Mouse (Mus musculus): ENCODE results near the gene Ncoa3.

Ncoa3 gene

DNA sequence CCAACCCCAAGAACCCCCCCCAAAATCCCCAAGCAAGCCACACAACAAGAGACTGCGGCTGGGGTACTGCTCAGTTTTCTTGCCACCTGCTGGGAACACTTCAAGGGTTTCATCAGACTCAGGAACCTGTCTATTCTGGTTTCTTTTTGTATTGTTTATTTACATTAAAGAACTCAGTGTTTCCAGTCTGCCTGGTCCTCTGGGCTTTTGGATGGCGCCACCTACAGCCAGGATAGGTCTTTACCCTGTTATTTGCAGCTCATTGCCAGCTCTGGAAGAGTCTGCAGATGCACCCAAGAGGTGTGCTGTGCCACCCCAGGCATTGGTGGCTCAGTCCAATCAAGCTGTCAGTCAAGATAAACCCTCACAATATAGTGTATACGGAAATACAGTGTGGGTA lies 43.3 kb downstream of the Ncoa3 start:
- DNase-seq (ENCODE audit: low spot score) = peak; percentile 77

DNA sequence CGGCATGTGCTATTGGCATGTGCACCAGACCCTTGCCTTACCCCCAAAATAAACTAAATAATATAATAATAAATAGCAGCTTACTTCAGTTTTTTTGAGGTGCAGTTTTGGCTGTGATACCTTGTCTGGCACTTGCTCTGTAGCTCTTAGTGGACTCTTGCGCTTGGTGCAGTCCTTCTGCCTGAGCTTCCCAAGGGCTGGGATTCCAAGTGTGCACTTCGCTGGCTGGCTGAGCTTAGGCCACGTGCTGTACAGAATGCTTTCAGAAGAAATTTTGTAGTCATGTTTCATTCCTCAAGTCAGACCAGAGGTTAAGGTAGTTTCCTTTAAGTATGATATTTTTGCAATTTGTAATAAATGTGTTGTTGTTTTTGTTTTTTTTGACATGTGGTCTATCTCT lies 47.2 kb downstream of the Ncoa3 start:
- no peak for DNase-seq (ENCODE audit: low spot score)

DNA sequence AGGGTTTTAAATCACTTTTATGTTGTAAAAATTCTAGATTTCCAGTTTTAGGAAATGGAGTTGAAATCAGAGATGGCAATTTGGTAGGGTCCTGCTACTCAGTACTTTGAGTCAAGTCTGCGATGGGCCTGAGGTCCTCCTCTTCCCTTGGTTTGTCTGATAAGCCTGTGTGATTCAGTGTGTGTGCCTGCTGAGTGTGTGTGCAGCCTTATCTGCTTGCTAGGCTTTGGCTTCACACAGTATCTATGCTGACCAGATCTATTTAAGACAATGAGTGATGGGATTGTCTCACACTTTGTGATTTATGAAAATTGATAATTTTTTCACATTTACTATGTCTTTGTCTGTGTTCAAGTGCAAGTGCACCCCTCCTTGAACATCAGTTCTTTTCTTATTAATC lies 50.1 kb downstream of the Ncoa3 start:
- DNase-seq (ENCODE audit: low spot score) = no peak

DNA sequence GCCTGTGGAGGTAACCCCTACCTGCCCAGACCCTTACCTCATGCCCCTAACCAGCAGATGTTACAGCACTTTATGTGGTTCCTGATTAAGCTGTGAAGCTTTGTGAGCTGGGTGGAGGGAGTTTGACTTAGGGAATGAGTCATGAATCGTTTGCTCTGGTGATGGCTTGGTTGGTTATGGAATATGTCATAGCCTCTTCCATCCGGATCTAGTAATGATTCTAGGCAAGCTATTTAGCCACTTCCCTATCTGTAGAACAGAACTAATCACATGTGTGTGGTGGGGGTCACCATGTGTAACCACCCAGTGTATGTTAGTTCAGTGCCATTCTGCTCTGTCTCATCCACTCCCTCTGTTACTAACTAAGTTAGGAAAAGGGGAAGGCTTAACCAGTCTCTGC lies 52.6 kb downstream of the Ncoa3 start:
- DNase-seq (ENCODE audit: low spot score) = no peak

DNA sequence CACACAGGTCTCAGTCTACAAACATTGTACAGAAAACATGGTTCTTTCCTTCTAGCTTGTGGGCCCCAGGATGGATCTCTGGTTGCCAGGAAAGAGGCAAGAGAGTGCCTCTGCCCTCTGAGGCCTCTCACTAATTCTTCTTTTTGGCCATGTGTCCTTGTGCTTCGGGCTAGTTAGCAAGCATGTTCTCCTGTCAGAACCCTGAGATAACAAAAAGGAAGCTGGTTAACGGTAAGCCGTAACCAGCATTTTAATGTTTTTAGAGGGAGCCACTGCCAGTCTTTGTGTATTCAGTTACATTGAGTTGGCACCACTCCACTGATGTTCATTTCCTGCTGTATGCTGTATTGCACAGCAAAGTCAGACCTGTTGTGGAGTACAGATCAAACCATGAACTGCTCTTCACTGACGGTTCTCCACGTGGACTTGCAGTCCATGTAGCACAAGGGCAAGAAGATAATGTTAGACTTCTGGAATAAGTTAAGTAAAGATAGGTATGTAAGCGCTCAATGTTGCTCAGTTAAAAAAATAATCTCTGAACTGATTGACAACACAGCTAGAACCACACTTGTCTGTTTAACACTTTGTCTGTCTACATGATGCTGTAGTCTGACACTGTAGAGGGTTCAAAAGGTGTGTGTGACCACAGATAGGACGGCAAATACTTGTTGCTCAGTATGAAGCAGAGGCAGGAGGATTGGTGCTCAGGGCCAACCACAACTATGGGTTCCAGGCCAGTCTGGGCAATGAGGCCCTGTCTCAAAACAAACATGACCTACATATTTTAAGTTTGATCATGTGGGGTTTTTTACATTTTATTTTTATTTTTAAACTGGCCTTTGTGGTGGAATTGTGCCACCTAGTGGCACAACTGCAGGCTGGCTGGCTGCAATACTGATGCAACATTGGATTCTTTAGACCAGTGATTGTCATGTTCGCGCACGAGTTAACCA lies 53.4 kb downstream of the Ncoa3 start:
- DNase-seq (ENCODE audit: low spot score) = peak; percentile 32

DNA sequence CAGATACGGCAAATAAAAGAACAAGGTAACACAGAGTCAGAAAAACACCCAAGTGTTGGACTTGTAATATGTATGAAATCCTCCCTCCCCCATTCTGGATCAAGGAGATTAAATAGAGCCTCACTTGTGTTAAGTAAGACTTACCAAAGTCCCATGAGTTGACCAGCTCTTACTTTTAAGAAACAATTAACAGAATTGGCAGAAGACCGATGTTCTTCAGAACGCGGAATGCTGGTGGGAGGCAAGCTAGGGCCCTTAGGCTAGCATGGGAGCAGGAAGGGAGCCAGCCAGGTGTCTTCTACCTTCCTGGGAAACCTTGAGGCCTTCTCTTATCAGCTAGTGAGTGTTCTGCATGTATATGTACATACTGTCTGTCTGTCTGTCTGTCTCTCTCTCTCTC lies 55.5 kb downstream of the Ncoa3 start:
- no peak for DNase-seq (ENCODE audit: low spot score)

DNA sequence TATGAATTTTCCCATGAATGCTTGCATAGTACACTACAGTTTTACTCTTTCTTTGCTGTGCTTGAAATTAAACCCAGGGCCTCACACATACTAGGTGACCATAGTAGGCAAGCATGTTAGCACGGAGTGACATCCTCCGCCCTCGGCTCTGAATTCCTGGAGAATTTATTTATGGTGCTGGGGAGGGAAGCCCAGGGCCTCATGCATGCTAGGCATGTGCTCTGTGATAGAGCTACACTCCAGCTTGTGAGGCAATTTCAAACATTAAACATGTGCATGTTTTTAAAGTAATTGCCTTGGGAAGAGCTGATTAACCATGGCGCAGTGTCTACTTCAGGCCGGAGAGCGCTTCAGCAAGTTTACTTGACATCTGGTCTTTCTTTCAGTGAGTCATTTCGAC lies 56.4 kb downstream of the Ncoa3 start:
- DNase-seq (ENCODE audit: low spot score) = no peak

DNA sequence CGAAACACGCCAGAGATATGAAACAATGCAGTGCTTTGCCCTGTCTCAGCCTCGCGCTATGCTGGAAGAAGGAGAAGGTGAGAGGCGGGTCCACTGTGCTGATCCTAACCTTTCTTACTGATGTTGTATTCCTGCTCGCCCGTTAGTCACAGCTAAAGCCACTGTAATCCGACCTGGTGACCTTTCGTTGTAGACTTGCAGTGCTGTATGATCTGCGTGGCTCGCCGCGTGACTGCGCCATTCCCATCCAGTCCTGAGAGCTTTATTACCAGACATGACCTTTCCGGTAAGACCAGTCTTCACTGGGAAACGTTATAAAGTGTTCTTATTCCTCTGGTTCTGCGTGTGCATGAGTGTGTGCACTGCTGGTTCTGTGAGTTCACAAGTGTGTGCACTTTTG lies 59.0 kb downstream of the Ncoa3 start:
- no peak for DNase-seq (ENCODE audit: low spot score)

DNA sequence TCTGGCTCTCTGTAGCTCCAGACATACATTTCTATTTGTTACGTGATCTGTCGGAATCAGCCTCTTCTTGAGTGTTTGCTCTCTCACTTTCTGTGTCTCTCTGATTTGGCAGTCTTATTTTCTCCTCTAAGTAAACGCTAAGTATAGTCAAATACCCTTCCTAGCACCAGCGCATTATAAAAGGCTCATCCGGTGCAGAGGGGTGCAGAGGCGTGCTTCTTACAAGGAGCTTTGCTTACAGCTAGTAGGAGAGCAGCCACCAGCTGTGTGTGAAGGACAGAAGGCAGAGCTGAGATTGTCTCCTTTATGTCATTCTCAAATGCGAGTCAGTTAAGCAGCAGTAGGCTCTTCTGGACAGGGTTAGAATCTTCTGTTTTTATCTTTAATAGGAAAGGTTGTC lies 59.5 kb downstream of the Ncoa3 start:
- no peak for DNase-seq (ENCODE audit: low spot score)

DNA sequence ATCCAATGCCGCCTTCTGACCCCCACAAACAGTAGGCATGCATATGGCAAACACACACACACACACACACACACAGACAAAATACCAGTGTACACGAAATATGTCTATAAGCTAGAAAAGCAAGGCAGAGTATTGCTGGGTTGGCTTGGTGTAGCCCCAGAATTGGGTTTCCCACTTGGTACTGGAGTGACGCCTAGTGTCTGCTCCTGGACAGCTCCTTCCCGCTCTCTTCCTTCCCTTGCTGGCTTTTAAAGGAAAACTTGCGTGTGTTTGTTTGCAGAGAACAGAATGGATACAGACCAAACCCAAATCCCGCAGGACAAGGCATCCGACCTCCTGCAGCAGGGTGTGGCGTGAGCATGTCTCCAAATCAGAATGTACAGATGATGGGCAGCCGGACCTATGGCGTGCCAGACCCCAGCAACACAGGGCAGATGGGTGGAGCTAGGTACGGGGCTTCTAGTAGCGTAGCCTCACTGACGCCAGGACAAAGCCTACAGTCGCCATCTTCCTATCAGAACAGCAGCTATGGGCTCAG lies 61.6 kb downstream of the Ncoa3 start:
- no peak for DNase-seq (ENCODE audit: low spot score)

DNA sequence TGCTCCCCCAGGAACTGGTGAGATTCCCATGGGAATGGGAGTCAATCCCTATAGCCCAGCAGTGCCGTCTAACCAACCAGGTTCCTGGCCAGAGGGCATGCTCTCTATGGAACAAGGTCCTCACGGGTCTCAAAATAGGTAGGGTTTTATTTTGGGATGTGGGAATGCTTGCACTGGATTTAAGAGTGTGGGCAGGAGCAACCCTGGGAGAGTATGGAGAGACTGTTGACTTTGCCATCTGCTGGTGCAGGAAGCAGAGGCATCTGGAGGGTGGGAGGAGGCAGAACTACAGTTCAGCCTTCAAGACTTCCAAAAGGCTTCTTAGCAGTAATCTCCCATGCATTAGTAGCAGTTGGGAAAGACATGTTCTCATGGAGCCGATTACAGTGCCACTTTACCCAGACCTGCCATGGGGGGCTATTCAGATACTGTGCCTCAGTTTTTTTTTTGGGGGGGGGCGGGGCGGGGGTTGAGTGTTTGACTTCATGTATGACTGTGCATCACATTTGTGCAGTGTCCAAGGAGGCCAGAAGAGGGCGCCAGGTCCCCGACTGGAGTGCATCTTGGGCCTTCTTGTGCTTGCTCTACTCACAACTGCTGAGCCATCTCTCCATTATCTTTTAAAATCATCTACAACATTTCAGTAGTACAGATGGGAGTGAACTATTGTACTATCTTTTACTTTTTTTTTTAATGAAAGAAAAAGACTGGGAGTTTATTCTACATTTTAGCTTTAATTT lies 67.4 kb downstream of the Ncoa3 start:
- DNase-seq (ENCODE audit: low spot score) = peak; percentile 63

DNA sequence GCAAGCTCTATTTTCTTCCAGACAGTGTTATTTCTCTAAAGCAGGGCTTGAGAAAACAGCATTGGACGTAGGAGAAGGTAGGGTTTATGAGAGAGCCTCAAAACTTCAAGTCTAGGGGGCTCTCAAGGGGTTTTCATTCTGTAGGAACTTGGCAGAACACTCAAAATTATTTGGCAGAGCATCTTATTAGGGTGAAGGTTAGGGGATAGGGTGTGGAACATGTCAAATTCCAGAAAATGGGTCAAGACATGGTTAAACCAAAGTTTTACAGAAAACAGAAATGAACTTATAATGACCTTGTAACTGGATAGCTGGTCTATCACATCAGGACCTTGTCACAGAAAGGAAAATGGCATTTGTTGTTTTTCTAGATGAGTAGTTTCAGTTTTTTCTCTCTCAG lies 69.6 kb downstream of the Ncoa3 start:
- no peak for DNase-seq (ENCODE audit: low spot score)

DNA sequence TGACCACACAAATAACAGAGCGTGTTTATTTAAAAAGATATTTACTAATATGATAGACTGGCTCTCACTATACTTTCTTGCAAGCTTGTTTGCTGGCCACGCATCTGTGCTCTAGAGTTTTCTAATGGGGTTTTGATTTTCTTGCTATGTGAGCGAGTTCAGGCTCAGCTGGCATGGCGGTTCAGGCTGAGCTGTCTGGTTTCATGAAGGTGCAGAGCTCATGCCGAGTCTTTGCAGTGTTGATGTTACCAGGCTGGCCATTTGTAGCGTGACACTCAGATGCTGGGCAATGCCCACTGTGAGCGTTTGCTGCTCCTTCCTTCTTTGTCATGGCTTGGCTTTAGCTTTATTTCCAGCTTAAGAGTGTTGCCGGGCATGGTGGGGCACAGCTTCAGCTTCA lies 70.0 kb downstream of the Ncoa3 start:
- no peak for DNase-seq (ENCODE audit: low spot score)

DNA sequence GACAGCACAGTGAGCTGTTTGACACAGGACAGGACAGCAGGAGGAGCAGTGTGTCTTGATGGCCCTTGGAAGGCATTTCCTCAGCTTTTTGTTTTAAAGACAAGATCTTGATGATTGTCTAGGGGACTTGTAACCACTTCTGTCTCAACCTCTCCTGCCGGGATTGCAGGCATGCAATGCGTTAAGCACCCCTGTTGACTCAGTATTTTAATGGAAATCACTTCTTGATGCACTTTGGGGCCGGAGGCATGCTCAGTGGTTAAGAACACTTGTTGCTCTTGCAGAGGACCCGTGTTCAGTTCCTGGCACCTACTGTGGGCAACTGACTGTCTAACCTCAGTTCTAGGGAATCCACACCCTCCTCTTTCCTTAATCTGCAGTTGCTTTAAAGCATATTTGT lies 74.0 kb downstream of the Ncoa3 start:
- no peak for DNase-seq (ENCODE audit: low spot score)

DNA sequence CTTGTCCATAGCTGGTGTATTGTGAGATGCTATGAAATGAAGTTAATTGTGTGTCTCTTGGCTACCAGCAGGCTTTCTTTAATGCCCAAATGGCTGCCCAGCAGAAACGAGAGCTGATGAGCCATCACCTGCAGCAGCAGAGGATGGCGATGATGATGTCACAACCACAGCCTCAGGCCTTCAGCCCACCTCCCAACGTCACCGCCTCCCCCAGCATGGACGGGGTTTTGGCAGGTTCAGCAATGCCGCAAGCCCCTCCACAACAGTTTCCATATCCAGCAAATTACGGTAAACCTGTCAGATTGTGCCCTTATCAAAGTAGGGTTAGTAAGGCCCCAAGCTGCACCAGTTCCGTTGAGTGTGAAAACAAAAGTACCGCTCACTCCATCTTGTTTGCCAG lies 75.8 kb downstream of the Ncoa3 start:
- no peak for DNase-seq (ENCODE audit: low spot score)

DNA sequence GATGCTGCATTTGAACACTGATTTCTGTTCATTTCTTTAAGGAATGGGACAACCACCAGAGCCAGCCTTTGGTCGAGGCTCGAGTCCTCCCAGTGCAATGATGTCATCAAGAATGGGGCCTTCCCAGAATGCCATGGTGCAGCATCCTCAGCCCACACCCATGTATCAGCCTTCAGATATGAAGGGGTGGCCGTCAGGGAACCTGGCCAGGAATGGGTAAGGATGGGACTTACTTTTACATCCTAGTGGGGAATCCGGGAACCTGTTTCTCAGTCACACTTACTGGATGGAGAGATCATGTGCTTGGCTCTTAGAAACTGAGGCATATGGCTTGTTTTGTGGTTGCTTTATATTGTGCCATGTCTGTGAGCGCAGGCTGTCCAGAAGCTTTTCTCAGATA lies 76.7 kb downstream of the Ncoa3 start:
- DNase-seq (ENCODE audit: low spot score) = no peak

DNA sequence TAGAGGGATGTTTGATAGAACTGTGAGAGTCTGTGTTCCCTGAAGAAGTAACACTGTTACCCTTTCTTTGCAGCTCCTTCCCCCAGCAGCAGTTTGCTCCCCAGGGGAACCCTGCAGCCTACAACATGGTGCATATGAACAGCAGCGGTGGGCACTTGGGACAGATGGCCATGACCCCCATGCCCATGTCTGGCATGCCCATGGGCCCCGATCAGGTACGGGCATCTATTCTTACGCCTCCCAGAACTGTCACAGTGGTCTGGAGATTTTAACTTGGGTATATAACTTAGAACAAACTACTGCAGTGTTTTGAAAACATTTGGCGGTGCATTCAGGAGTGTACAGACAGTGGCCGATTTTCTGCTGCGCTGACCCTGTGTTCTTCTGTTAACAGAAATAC lies 77.3 kb downstream of the Ncoa3 start:
- DNase-seq (ENCODE audit: low spot score) = no peak

DNA sequence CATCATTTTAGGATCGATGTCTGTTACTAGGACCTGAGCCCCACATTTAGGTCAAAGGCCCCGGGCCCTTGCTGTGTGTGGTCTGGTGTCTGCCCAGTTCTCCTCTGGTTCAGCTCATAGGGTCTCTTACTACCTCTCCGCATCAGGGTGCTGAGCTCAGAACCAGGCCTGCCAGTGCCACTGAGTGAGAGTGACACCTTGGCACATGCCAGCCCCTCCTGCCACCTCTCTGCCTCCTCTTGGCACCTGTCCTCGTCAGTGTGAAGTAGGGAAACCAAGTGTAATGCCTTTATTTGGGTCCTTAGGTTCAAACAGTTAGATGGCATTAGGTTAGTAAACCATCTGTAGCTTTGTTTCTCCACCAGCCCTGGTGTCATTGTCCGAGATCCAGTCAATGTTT lies 79.0 kb downstream of the Ncoa3 start:
- no peak for DNase-seq (ENCODE audit: low spot score)

DNA sequence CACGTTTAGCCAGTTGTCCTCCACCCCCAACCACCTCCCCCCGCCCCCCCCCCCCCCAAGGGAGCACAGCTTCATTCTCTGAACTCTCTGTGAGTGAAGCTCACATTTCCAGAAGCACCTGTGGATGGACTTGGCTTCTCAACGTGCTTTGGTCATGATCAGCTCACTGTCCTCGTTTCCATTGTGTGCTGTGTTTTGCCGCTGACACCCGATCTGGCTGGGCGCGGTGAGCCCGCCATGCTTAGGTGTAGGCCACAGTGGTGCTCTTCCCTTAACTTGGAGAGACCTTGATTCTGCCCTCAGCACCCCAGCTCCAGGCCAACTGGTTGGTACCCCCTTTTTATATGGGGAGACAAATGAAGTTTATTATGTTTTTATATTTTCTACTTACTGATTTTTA lies 79.5 kb downstream of the Ncoa3 start:
- DNase-seq (ENCODE audit: low spot score) = no peak

DNA sequence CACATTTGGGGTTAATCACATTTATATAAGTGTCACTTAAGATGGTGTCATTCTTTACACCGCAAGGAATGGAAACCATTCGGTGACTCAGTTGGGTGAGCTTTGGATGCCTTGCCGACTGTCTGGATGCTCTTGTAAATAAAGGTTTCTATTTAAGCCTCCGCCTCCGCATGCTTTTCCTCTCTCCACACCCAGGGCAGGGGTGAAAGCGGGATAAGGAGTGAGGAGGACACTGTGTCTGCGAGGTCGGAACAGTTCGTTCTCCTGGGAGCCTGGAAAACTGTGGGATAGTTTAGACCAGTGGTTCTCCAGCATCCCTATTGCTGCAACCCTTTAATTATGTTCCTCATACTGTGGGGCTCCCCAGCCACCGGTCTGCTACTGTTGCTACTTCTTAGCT lies 80.6 kb downstream of the Ncoa3 start:
- DNase-seq (ENCODE audit: low spot score) = no peak

DNA sequence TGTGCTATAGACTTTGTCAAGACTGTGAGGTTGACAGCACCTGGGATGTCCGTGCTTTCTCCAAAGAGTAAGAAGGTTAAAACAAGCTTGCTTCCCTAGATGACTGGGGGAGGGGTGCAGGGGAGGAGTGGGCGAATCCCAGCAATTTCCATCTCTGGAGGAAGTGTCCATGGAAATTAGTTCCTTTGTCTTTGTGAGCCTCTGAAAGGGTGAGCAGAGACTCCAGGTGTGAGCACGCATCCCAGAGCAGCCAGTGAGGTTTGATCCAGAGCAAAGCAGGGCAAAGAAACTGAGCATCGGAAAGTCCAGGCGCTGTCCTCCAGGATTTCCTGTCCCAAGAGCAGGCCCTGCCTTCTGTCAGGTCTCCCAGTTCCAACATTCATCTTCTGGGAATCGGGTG lies 81.9 kb downstream of the Ncoa3 start:
- DNase-seq (ENCODE audit: low spot score) = no peak

DNA sequence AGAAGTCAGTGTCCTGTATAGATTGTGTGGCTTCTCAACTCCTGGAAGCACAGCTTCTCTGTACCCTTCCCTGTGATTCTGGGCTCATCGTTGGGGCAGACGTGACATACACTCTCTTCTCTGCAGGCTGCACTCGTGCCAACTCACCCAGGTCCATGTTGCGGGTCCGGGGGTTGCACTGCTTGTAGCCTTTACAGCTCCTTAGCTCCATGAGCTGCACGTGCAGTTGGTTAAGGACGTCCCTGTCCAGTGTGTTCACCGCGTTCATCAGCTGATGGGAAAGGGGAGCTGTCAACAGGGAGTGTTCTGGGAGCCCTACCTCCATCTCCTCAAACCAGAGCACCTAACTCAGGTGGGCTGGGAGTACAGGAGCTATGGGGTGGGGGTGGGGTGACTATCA lies 84.9 kb downstream of the Ncoa3 start:
- no peak for DNase-seq (ENCODE audit: low spot score)

DNA sequence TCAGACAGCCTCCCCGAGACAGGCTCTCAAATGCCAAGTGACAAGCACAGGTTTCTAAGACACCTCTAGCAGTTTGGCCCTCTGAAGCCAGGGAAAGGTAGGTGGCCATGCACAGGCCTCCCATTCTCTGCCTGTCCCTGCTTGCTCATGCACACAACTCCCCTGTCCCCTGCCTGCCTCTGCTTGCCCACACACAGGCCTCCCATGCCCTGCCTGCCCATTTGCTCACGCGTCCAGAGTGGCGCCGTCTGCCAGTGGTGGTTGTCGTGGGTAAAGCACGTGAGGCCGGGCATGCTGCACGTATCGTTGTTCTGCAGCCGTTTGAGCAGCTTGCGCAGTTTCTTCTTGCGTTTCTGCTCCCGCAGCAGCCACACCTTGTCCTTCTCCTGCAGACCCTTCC lies 86.8 kb downstream of the Ncoa3 start:
- DNase-seq (ENCODE audit: low spot score) = peak; percentile 61

Measured in urinary bladder, postnatal 14 days (tissue).